Mouse (Mus musculus) ES-Bruce4 (cell line): ENCODE measurements around the gene Gpr83.

Experiments
- CTCF ChIP-seq: IDR thresholded peaks from one replicate; pipeline ENCODE4 v1.8.1; 2011; ENCODE audit warnings: low read depth, low read length
- EP300 ChIP-seq: IDR thresholded peaks from 2 replicates; pipeline ENCODE4 v1.6.1; 2011; ENCODE audit warnings: low read depth, low read length; ENCODE audit not compliant: insufficient read depth
- POLR2A ChIP-seq: IDR thresholded peaks from one replicate; pipeline ENCODE4 v1.8.1; 2011; ENCODE audit warnings: low read length; ENCODE audit not compliant: insufficient read depth

DNA sequence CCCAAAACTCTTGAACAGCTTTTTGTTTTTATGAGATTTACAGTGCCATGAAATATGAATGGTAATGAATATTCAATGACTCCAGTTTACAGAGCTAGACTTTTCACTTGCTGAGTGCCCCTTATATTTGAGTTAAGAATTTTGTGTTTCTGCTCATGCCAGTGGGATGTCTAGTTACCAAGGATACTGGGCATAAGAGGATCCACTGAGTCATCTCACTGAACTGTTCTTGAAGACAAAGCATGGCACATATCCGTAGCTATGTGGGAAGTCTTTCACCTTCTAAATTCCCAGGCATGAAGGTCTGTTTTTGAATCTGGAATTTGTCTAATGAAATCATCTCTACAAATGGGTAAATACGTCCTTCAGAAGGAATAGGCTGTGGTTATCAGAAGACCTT, 52.0 kb downstream of the Gpr83 start:
- TF ChIP-seq EP300 (no peak), POLR2A (no peak), CTCF (no peak)
